Mouse (Mus musculus): Measurements from ENCODE around the gene Aak1.
A peak's percentile ranks its signal among the peaks of the same experiment; 100 is the strongest.
"Not testable (repeated sequence)": the region's sequence is repeated elsewhere in the genome, so short reads cannot be mapped to it uniquely, and the experiment has no call there.

Aak1 gene

GRCm38 (mm10) chr6:86841949-86842348 lies 7.4 kb upstream of the Aak1 start:
- DNase-seq (ENCODE audit: low spot score) = no peak

- DNase-seq (ENCODE audit: low spot score) = no peak
These were observed 5.7 kb upstream of the Aak1 start for GRCm38 (mm10) chr6:86843636-86844035.

GRCm38 (mm10) chr6:86846467-86846866 lies 2.9 kb upstream of the Aak1 start:
- DNase-seq (ENCODE audit: low spot score) = no peak

GRCm38 (mm10) chr6:86847816-86848215 lies 1.5 kb upstream of the Aak1 start:
- DNase-seq (ENCODE audit: low spot score) = no peak

- DNase-seq (ENCODE audit: low spot score) = no peak
These were observed 770 bp upstream of the Aak1 start for GRCm38 (mm10) chr6:86848580-86848914.

GRCm38 (mm10) chr6:86849692-86850445 lies 552 bp downstream of the Aak1 start:
- peak; percentile 59 for DNase-seq (ENCODE audit: low spot score)

GRCm38 (mm10) chr6:86850588-86850987 lies 1.3 kb downstream of the Aak1 start:
- no peak for DNase-seq (ENCODE audit: low spot score)

GRCm38 (mm10) chr6:86851561-86851960 lies 2.2 kb downstream of the Aak1 start:
- no peak for DNase-seq (ENCODE audit: low spot score)

GRCm38 (mm10) chr6:86853928-86854327 lies 4.6 kb downstream of the Aak1 start:
- DNase-seq (ENCODE audit: low spot score) = no peak

- no peak for DNase-seq (ENCODE audit: low spot score)
These were observed 5.6 kb downstream of the Aak1 start for GRCm38 (mm10) chr6:86854941-86855340.

- DNase-seq (ENCODE audit: low spot score) = no peak
These were observed 9.3 kb downstream of the Aak1 start for GRCm38 (mm10) chr6:86858606-86859005.

- no peak for DNase-seq (ENCODE audit: low spot score)
These were observed 11.6 kb downstream of the Aak1 start for GRCm38 (mm10) chr6:86860732-86861463.

- no peak for DNase-seq (ENCODE audit: low spot score)
These were observed 15.0 kb downstream of the Aak1 start for GRCm38 (mm10) chr6:86864358-86864757.

GRCm38 (mm10) chr6:86870335-86870734 lies 21.0 kb downstream of the Aak1 start:
- DNase-seq (ENCODE audit: low spot score) = no peak

GRCm38 (mm10) chr6:86871783-86872182 lies 22.5 kb downstream of the Aak1 start:
- no peak for DNase-seq (ENCODE audit: low spot score)

GRCm38 (mm10) chr6:86874711-86875375 lies 25.5 kb downstream of the Aak1 start:
- no peak for DNase-seq (ENCODE audit: low spot score)

GRCm38 (mm10) chr6:86876451-86876850 lies 27.1 kb downstream of the Aak1 start:
- no peak for DNase-seq (ENCODE audit: low spot score)

- DNase-seq (ENCODE audit: low spot score) = not testable (repeated sequence)
These were observed 29.3 kb downstream of the Aak1 start for GRCm38 (mm10) chr6:86878656-86879055.

GRCm38 (mm10) chr6:86879314-86879713 lies 30.0 kb downstream of the Aak1 start:
- no peak for DNase-seq (ENCODE audit: low spot score)

GRCm38 (mm10) chr6:86884230-86884629 lies 34.9 kb downstream of the Aak1 start:
- no peak for DNase-seq (ENCODE audit: low spot score)

- no peak for DNase-seq (ENCODE audit: low spot score)
These were observed 35.4 kb downstream of the Aak1 start for GRCm38 (mm10) chr6:86884746-86885145.

GRCm38 (mm10) chr6:86885816-86886529 lies 36.7 kb downstream of the Aak1 start:
- DNase-seq (ENCODE audit: low spot score) = no peak
